Mouse (Mus musculus): ENCODE data around the gene Krt77. TPM values are rescaled to one million over a fixed set of nuclear protein-coding genes. Genes with fewer than 3 reads are reported as not detected.

Gene Krt77
- polyA plus RNA-seq (2012; rRNA removed; ENCODE audit: low replicate concordance): not detected in 2 replicates

GRCm38 (mm10) chr15:101869431-101869830 is at the start of gene Krt77:
Gene Krt77 (minus strand): TSS chr15:101869705.

GRCm38 (mm10) chr15:101892820-101893219 is 23.3 kb upstream of the Krt77 start, which contains the start of gene Krt76:
Gene Krt76 (minus strand): TSS chr15:101892920.

DNA sequence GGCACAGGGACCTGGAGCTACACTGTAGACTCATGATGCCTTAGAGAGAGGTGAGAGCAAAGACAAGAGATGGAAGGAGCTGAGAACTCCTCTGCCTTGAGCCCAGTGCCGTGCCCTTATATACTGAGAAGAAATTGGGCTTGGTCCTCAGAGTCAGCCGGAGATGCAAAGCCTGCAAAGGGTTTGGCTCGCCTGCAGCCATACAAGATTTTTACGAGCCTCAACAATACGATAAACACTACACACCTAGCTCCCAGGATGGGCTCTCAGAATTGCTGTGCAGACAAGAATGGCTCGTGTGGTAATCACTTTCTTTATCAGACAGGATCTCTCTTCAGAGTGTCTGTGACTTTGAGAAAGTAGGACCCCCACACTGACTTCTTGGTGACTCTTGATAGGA is 18.8 kb downstream of the Krt77 start, which contains the start of gene Krt1:
Gene Krt1, minus strand, starts transcription at position 101 of the 400 bp plus-strand sequence.

DNA sequence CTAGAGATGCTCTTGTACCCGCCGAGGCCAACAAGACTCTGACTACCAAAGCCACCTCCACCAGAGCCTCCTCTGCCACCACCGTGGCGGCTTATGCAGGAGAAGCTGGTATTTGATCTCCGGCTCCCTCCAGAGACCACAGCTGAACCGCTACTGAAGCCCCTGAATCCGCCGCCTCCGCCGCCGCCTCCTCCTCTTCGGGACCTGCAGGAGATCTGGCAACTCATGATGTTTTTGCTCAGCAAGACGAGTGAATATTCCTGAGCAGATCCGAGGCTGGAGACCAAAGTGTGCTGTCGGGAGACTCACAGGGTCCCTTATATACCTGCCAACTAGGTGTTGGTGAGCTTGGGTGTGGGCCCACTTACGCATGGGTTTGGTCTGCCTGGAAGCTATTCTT is 51.6 kb downstream of the Krt77 start, which contains the start of gene Krt2:
Gene Krt2, minus strand, starts transcription at position 295 of the 400 bp plus-strand sequence.

Other genes starting within 250 kb of the Krt77 start
- gene Gm5414, start 241.5 kb downstream of the Krt77 start, polyA plus RNA-seq (2012; rRNA removed; ENCODE audit: low replicate concordance): not detected in 2 replicates
- gene Gm5478, start 222.3 kb downstream of the Krt77 start, polyA plus RNA-seq (2012; rRNA removed; ENCODE audit: low replicate concordance): not detected in 2 replicates
- gene Krt6b, start 189.4 kb downstream of the Krt77 start, polyA plus RNA-seq (2012; rRNA removed; ENCODE audit: low replicate concordance): not detected in 2 replicates
- not detected in 2 replicates for gene Krt6a, start 175.4 kb downstream of the Krt77 start, polyA plus RNA-seq (2012; rRNA removed; ENCODE audit: low replicate concordance)
- gene Krt5, start 156.8 kb downstream of the Krt77 start, polyA plus RNA-seq (2012; rRNA removed; ENCODE audit: low replicate concordance): not detected in 2 replicates
- not detected in 2 replicates for gene Krt71, start 126.6 kb downstream of the Krt77 start, polyA plus RNA-seq (2012; rRNA removed; ENCODE audit: low replicate concordance)
- not detected in 2 replicates for gene Krt72, start 83.2 kb downstream of the Krt77 start, polyA plus RNA-seq (2012; rRNA removed; ENCODE audit: low replicate concordance)
- not detected in 2 replicates for gene Krt73, start 67.4 kb downstream of the Krt77 start, polyA plus RNA-seq (2012; rRNA removed; ENCODE audit: low replicate concordance)
- 0.05 TPM in 1 of 2 replicates, not detected in the other for gene Krt2, start 51.5 kb downstream of the Krt77 start, polyA plus RNA-seq (2012; rRNA removed; ENCODE audit: low replicate concordance)
- 0.05 and 0.08 TPM in 2 replicates for gene Krt1, start 18.9 kb downstream of the Krt77 start, polyA plus RNA-seq (2012; rRNA removed; ENCODE audit: low replicate concordance)
- not detected in 2 replicates for gene Krt76, start 23.2 kb upstream of the Krt77 start, polyA plus RNA-seq (2012; rRNA removed; ENCODE audit: low replicate concordance)
- gene Krt4, start 55.0 kb upstream of the Krt77 start, polyA plus RNA-seq (2012; rRNA removed; ENCODE audit: low replicate concordance): 0.13 and 0.23 TPM in 2 replicates
- gene Krt79, start 70.6 kb upstream of the Krt77 start, polyA plus RNA-seq (2012; rRNA removed; ENCODE audit: low replicate concordance): 0.28 and 0.77 TPM in 2 replicates
- 0.33 TPM in 1 of 2 replicates, not detected in the other for gene Krt78, start 84.6 kb upstream of the Krt77 start, polyA plus RNA-seq (2012; rRNA removed; ENCODE audit: low replicate concordance)
- 1,185 and 2,156 TPM in 2 replicates for gene Krt8, start 134.8 kb upstream of the Krt77 start, polyA plus RNA-seq (2012; rRNA removed; ENCODE audit: low replicate concordance)
- 98.5 and 151 TPM in 2 replicates for gene Krt18, start 158.5 kb upstream of the Krt77 start, polyA plus RNA-seq (2012; rRNA removed; ENCODE audit: low replicate concordance)
- gene Eif4b, start 204.1 kb upstream of the Krt77 start, polyA plus RNA-seq (2012; rRNA removed; ENCODE audit: low replicate concordance): 25.6 and 27.2 TPM in 2 replicates
- gene Tns2, start 230.7 kb upstream of the Krt77 start, polyA plus RNA-seq (2012; rRNA removed; ENCODE audit: low replicate concordance): 35.9 and 54.0 TPM in 2 replicates

All from duodenum, adult 2 months (tissue).